Mouse (Mus musculus): Measurements from ENCODE around the gene Ccdc6.

- TF ChIP-seq CTCF (IDR thresholded peaks at IDR 0.05; ENCODE audit: extremely low read depth, insufficient read depth, low read length) (no peak), POLR2A (IDR thresholded peaks at IDR 0.05; ENCODE audit: extremely low read depth, insufficient read depth, low read length) (no peak)
Observed at GRCm38 (mm10) chr10:70077452-70077851, 19.5 kb upstream of the Ccdc6 start.

All from cortical plate, adult 2 months (tissue).